Mouse (Mus musculus) E14TG2a.4 (cell line): Measurements from ENCODE around the gene Cdc26.

ENCODE experiments used
- H3K27me3 ChIP-seq: 2 replicates; pipeline ENCODE4 v1.6.1; 2014; ENCODE audit warnings: low read length, control low read depth; ENCODE audit not compliant: insufficient read depth
- H3K36me3 ChIP-seq: 2 replicates; pipeline ENCODE4 v1.6.1; 2014; ENCODE audit warnings: low read length, control low read depth; ENCODE audit not compliant: insufficient read depth
- H3K4me1 ChIP-seq: replicated peaks from 2 replicates; pipeline ENCODE4 v1.6.1; 2014; ENCODE audit warnings: low read depth, low read length, control low read depth
- H3K4me3 ChIP-seq: replicated peaks from 2 replicates; pipeline ENCODE4 v1.5.1; 2014; ENCODE audit warnings: mild to moderate bottlenecking, low read length
- H3K9me3 ChIP-seq: 2 replicates; pipeline ENCODE4 v1.6.1; 2014; ENCODE audit warnings: low read length, control low read depth
- CTCF ChIP-seq: conservative IDR thresholded peaks from 2 replicates; pipeline ENCODE4 v1.5.1; 2014; ENCODE audit warnings: low read length
- NANOG ChIP-seq: IDR thresholded peaks from 2 replicates; pipeline ENCODE4 v1.6.1; 2014; ENCODE audit warnings: borderline replicate concordance, low read length, mixed read lengths
- POU5F1 ChIP-seq: IDR thresholded peaks from 2 replicates; pipeline ENCODE4 v1.6.1; 2014; ENCODE audit warnings: low read length, borderline replicate concordance

Cdc26 gene

GRCm38 (mm10) chr4:62410325-62410724 is 1.9 kb upstream of the Cdc26 start:
- Histone ChIP-seq H3K27me3 (no peaks in the 10 kb centered on the region), H3K4me3 (peak overlapping the region; percentile 97), H3K4me1 (peaks cover 23% of the 10 kb centered on the region), H3K9me3 (peaks cover 16% of the 10 kb centered on the region), H3K36me3 (peaks cover 62% of the 10 kb centered on the region)
- TF ChIP-seq CTCF (no peak), NANOG (no peak), POU5F1 (no peak)

- Histone ChIP-seq H3K27me3 (no peaks in the 10 kb centered on the region), H3K4me1 (peaks cover 30% of the 10 kb centered on the region), H3K4me3 (peak overlapping the region; percentile 97), H3K36me3 (peaks cover 61% of the 10 kb centered on the region), H3K9me3 (peaks cover 16% of the 10 kb centered on the region)
- TF ChIP-seq POU5F1: no peak
- TF ChIP-seq NANOG: no peak
- no peak for TF ChIP-seq CTCF
These were observed 1.2 kb upstream of the Cdc26 start for GRCm38 (mm10) chr4:62409615-62410014.

- H3K27me3 ChIP-seq: no peaks in the 10 kb centered on the region
- peaks cover 45% of the 10 kb centered on the region for H3K4me1 ChIP-seq
- peaks cover 59% of the 10 kb centered on the region for H3K36me3 ChIP-seq
- H3K9me3 ChIP-seq: peaks cover 16% of the 10 kb centered on the region
- TF ChIP-seq NANOG: no peak
- peak; percentile 15; the same call in 1 of the 2 replicates for TF ChIP-seq CTCF
- H3K4me3 ChIP-seq: peak overlapping the region; percentile 97
These were observed 486 bp downstream of the Cdc26 start for GRCm38 (mm10) chr4:62407730-62408582.

- H3K36me3 ChIP-seq: peaks cover 59% of the 10 kb centered on the region
- H3K9me3 ChIP-seq: peaks cover 7% of the 10 kb centered on the region; the same call in 1 of the 2 replicates
- peak overlapping the region; percentile 41; the same call in 1 of the 2 replicates for H3K4me3 ChIP-seq
- H3K4me1 ChIP-seq: peaks cover 48% of the 10 kb centered on the region
- H3K27me3 ChIP-seq: no peaks in the 10 kb centered on the region
- TF ChIP-seq POU5F1 (no peak), NANOG (no peak), CTCF (no peak)
These were observed 2.3 kb downstream of the Cdc26 start for GRCm38 (mm10) chr4:62406133-62406532.

DNA sequence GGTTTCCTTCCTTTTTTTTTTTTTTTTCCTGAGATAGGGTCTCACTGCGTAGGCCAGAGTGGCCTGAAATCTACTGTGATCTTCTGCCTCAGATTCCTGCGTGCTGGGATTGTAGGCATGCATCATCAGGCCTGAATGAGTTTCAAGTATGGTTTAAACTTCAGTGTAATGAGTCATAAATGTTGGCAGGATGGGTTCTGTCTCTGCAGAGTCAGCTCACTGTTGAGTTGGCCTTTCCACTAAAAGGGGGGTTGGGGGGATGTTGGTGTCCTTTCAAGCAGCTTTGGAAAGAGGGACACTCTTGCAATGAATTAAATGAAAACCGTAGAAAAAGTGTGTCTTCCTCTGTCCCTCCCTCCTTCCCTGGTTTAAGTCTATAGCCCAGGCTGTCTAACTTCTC is 9.5 kb downstream of the Cdc26 start:
- TF ChIP-seq CTCF (no peak), NANOG (no peak), POU5F1 (no peak)
- Histone ChIP-seq H3K36me3 (peaks cover 93% of the 10 kb centered on the region), H3K27me3 (no peaks in the 10 kb centered on the region), H3K4me1 (peaks cover 52% of the 10 kb centered on the region), H3K9me3 (no peaks in the 10 kb centered on the region), H3K4me3 (no peak overlapping the region)

DNA sequence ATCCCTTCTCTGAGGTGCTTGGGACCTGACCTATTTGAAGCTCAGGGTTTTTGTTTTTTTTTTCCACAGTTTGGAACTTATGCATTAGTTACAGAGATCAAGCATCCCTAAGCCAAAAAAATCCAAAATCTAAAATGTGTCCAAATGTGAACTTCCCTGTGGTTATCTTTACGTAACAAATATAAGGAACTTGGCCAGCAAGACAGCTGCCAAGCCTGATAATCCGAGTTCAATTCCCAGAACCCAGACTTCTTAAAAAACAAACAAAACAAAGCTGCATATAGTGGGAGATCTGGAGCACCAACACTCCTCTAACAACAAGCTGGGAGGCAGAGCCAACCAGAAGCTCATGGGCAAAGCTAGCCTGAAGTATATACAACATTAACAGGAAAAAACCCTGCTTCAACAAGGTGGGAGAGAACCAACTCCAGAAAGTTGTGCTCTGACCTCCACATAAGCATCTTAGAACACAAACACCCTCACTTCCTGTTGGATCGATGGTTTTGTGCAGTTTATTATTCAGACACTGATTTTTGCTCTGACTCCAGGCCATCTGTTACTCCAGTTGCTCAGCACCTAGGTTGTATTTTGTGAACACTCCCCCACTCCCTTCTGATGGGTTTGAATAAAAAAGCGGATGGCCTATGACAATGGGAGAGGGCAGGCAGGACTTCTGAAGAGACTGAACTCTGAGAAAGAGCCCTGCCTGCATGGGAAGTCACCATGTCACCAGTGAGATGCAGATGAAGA is 10.7 kb downstream of the Cdc26 start:
- Histone ChIP-seq H3K4me1 (peaks cover 50% of the 10 kb centered on the region), H3K9me3 (no peaks in the 10 kb centered on the region), H3K4me3 (no peak overlapping the region), H3K27me3 (no peaks in the 10 kb centered on the region), H3K36me3 (peaks cover 89% of the 10 kb centered on the region)
- no peak for TF ChIP-seq POU5F1
- TF ChIP-seq NANOG: no peak

- TF ChIP-seq CTCF: no peak
- no peak for TF ChIP-seq NANOG
- no peak for TF ChIP-seq POU5F1
- H3K27me3 ChIP-seq: no peaks in the 10 kb centered on the region
- peaks cover 88% of the 10 kb centered on the region for H3K36me3 ChIP-seq
- H3K9me3 ChIP-seq: no peaks in the 10 kb centered on the region
- peaks cover 56% of the 10 kb centered on the region for H3K4me1 ChIP-seq
- no peak overlapping the region for H3K4me3 ChIP-seq
These were observed 12.6 kb downstream of the Cdc26 start for GRCm38 (mm10) chr4:62395806-62396205.

DNA sequence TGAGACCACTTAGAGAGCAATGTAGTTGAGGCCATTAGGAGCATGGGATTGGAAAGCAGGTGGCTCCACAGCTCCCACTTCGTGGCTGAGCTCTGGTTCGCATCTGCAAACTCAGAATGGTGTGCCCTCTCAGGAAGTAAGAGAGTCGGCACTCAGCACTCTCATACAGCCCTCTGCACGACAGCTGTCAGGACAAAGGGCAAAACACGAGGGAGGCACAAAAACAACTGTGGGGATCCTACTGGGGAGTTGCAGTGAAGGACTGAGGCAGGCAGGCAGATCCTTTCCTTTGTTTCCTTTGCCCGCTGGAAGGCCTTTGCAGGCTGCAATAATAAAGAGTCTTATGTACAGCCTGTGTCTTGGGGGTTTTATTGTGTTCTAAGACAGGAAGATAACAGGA is 15.0 kb downstream of the Cdc26 start:
- Histone ChIP-seq H3K9me3 (no peaks in the 10 kb centered on the region), H3K36me3 (peaks cover 89% of the 10 kb centered on the region), H3K4me3 (no peak overlapping the region), H3K27me3 (no peaks in the 10 kb centered on the region), H3K4me1 (peaks cover 34% of the 10 kb centered on the region)
- TF ChIP-seq CTCF: no peak
- TF ChIP-seq POU5F1: no peak
- no peak for TF ChIP-seq NANOG

DNA sequence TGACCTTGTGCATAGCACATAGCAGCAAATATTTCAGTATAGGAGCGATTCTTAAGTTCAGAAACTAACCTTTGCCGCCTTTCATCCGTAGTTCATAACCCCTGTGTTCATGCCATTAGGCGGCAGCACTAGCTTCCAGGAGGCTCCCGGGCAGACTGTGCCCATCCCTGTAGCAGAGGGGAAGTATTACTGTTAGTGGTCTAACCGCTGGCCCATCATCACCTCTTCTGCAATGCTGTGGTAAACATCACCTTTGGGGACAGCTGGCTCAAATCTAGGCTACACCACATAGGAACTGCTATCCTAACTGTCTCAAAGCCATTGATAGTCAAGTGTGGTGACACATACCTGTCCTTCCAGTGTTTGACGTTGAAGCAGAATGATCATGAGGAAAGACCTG is 16.6 kb downstream of the Cdc26 start:
- no peaks in the 10 kb centered on the region for H3K27me3 ChIP-seq
- H3K9me3 ChIP-seq: no peaks in the 10 kb centered on the region
- TF ChIP-seq CTCF (no peak), POU5F1 (no peak), NANOG (no peak)
- H3K4me1 ChIP-seq: peaks cover 18% of the 10 kb centered on the region
- no peak overlapping the region for H3K4me3 ChIP-seq
- H3K36me3 ChIP-seq: peaks cover 88% of the 10 kb centered on the region
